Mouse (Mus musculus) fat pad, adult 2 months (tissue): ENCODE data around the gene Utf1.

Experiments
- DNase-seq: peaks from one replicate; pipeline ENCODE4 v3.0.0-alpha.2; 2011; ENCODE audit warnings: low read depth, low spot score; ENCODE audit errors: extremely low read depth

Gene Utf1

GRCm38 (mm10) chr7:139943674-139944281 is at the start of gene Utf1:
TSS of gene Utf1 (plus strand) at chr7:139943789.
- no peak for DNase-seq

- no peak for DNase-seq
Observed at GRCm38 (mm10) chr7:139894655-139895557, 48.7 kb upstream of the Utf1 start, which contains the start of gene Kndc1. TSS of gene Kndc1 (plus strand) at chr7:139894696.

- DNase-seq: no peak
Observed at GRCm38 (mm10) chr7:139896271-139896670, 47.3 kb upstream of the Utf1 start.

GRCm38 (mm10) chr7:139896796-139897195 is 46.8 kb upstream of the Utf1 start:
- no peak for DNase-seq

- DNase-seq: no peak
Observed at GRCm38 (mm10) chr7:139898606-139899005, 45.0 kb upstream of the Utf1 start.

GRCm38 (mm10) chr7:139899505-139899904 is 44.1 kb upstream of the Utf1 start:
- no peak for DNase-seq

- no peak for DNase-seq
Observed at GRCm38 (mm10) chr7:139900456-139900855, 43.1 kb upstream of the Utf1 start.

GRCm38 (mm10) chr7:139900896-139901295 is 42.7 kb upstream of the Utf1 start:
- DNase-seq: no peak

- no peak for DNase-seq
Observed at GRCm38 (mm10) chr7:139901981-139902380, 41.6 kb upstream of the Utf1 start.

GRCm38 (mm10) chr7:139905261-139905660 is 38.3 kb upstream of the Utf1 start:
- DNase-seq: no peak

GRCm38 (mm10) chr7:139905661-139906060 is 37.9 kb upstream of the Utf1 start:
- DNase-seq: no peak

- no peak for DNase-seq
Observed at GRCm38 (mm10) chr7:139908176-139908575, 35.4 kb upstream of the Utf1 start.

- DNase-seq: no peak
Observed at GRCm38 (mm10) chr7:139909469-139909868, 34.1 kb upstream of the Utf1 start.

- no peak for DNase-seq
Observed at GRCm38 (mm10) chr7:139910204-139910835, 33.3 kb upstream of the Utf1 start.

- DNase-seq: no peak
Observed at GRCm38 (mm10) chr7:139914141-139915047, 29.2 kb upstream of the Utf1 start.

GRCm38 (mm10) chr7:139915646-139916257 is 27.8 kb upstream of the Utf1 start:
- no peak for DNase-seq

GRCm38 (mm10) chr7:139916345-139916744 is 27.2 kb upstream of the Utf1 start:
- no peak for DNase-seq

GRCm38 (mm10) chr7:139918262-139918661 is 25.3 kb upstream of the Utf1 start:
- DNase-seq: no peak

GRCm38 (mm10) chr7:139930732-139931131 is 12.9 kb upstream of the Utf1 start:
- no peak for DNase-seq

- no peak for DNase-seq
Observed at GRCm38 (mm10) chr7:139936705-139937104, 6.9 kb upstream of the Utf1 start.
